Mouse (Mus musculus) lung, adult 2 months (tissue): ENCODE data around the gene Lce1a1.

ENCODE experiments used
- CTCF ChIP-seq: fragments of 200-500 bp; IDR thresholded peaks from 2 replicates; pipeline ENCODE4 v1.5.1; 2011; ENCODE audit warnings: mild to moderate bottlenecking, low read length, control low read depth; ENCODE audit not compliant: insufficient read depth
- POLR2A ChIP-seq: fragments of 200-500 bp; IDR thresholded peaks from 2 replicates; pipeline ENCODE4 v1.6.1; 2011; ENCODE audit warnings: low read depth, mild to moderate bottlenecking, control low read depth, low read length, borderline replicate concordance; ENCODE audit errors: extremely low read depth

- TF ChIP-seq CTCF (no peak), POLR2A (no peak)
Observed at GRCm38 (mm10) chr3:92598429-92598828, 49.7 kb downstream of the Lce1a1 start.
